Mouse (Mus musculus): ENCODE data around the gene Sppl2c. TPM values are rescaled to one million over a fixed set of nuclear protein-coding genes. Genes with fewer than 3 reads are reported as not detected.
A peak's percentile ranks its signal among the peaks of the same experiment; 100 is the strongest.

Gene Sppl2c
- polyA plus RNA-seq, 1 experiment from 2014 or later, result not detected

DNA sequence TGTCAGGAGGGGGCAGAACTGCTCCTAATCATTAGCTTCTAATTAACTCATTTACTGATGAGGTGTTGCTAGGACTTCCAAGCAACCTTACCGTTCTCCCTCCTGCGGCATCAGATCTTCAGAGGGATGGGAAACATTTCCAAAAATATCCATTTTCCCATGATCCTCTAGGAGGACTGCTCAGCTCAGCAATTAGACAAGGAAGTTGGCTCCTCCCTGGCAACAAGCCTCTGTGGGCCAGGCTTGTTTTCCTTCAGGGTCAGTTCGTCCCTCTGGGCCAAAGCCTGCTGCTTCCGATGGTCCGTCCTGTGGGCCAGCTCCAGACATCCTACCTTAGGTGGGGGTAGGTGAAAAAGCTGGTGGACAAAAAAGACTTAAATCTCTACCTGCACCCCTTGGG lies 25.0 kb upstream of the Sppl2c start:
- H3K36me3 ChIP-seq (ENCODE audit: control insufficient read depth, insufficient read depth), result no peaks in the 10 kb centered on the region
- ATAC-seq, result no peak
- TF ChIP-seq CTCF (IDR thresholded peaks at IDR 0.05; ENCODE audit: low read depth), result no peak
- no peak overlapping the region for H3K27ac ChIP-seq (ENCODE audit: low read depth, low read length)
- H3K4me3 ChIP-seq (ENCODE audit: low read depth, low read length), result no peak overlapping the region
- no peaks in the 10 kb centered on the region for H3K9me3 ChIP-seq (ENCODE audit: control insufficient read depth)
- no peaks in the 10 kb centered on the region for H3K4me1 ChIP-seq (replicated peaks; ENCODE audit: control insufficient read depth, insufficient read depth, low read length)
- no peak overlapping the region for H3K4me2 ChIP-seq (replicated peaks; ENCODE audit: low read depth)
- H3K27me3 ChIP-seq (replicated peaks; ENCODE audit: control insufficient read depth, insufficient read depth, low read length), result peaks cover 19% of the 10 kb centered on the region
- H3K9ac ChIP-seq (ENCODE audit: low read depth, low read length), result no peak overlapping the region
- 72% methylated on average over 5 of the region's 5 CpGs for WGBS

DNA sequence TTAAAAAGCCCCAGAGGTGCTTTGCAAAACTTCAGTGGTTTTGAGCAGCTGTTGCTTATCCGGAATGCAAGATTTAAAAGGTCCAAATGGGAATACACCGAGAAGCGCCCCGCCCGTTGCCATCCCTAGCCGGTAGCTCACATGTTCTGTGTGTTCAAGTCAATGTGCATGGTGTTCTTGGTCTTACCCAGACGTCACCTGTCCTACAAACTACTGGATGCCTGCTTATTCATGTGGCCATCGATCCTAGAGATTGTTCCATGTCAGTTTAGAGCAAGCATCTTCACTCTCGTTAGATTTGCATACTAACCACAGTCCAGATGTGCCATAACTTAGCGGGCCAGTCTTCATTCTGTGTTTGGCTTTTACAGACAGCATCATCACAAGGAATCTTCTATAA lies 21.9 kb upstream of the Sppl2c start:
- H3K4me1 ChIP-seq (replicated peaks; ENCODE audit: control insufficient read depth, insufficient read depth, low read length), result no peaks in the 10 kb centered on the region
- no peak for TF ChIP-seq CTCF (IDR thresholded peaks at IDR 0.05; ENCODE audit: low read depth)
- no peaks in the 10 kb centered on the region for H3K27me3 ChIP-seq (replicated peaks; ENCODE audit: control insufficient read depth, insufficient read depth, low read length)
- H3K36me3 ChIP-seq (ENCODE audit: control insufficient read depth, insufficient read depth), result no peaks in the 10 kb centered on the region
- 90% methylated on average over 10 of the region's 10 CpGs for WGBS
- H3K4me2 ChIP-seq (replicated peaks; ENCODE audit: low read depth), result no peak overlapping the region
- H3K9me3 ChIP-seq (ENCODE audit: control insufficient read depth), result no peaks in the 10 kb centered on the region
- ATAC-seq, result no peak
- H3K4me3 ChIP-seq (ENCODE audit: low read depth, low read length), result no peak overlapping the region
- H3K9ac ChIP-seq (ENCODE audit: low read depth, low read length), result no peak overlapping the region
- H3K27ac ChIP-seq (ENCODE audit: low read depth, low read length), result no peak overlapping the region

DNA sequence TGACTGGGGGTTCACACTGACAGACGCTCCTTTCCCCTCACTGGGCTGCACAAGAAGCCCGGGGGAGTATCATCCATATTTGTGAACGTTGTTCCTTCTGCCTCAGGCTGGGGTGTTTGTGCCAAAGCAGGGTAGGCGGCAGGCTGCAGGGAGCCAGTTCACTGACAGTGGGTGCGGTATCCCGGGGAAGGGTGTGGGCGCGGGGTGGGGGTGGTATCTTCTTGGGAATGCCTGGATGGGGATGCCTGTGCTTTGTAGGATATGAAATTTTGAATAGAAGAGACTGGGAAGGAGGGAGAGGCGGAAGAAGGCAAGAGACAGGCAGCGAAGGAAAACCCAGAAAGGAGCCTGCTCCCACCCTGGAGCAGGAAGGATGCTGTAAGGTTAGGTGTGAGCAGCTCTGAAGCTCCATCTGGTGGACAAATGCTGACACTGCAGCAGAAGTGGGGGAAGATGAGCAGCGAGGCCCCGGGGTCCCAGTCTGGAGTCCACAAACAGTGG lies 14.8 kb upstream of the Sppl2c start:
- 36% methylated on average over 12 of the region's 12 CpGs for WGBS
- no peak for ATAC-seq
- no peaks in the 10 kb centered on the region for H3K36me3 ChIP-seq (ENCODE audit: control insufficient read depth, insufficient read depth)

GRCm38 (mm10) chr11:104178893-104179292 lies 7.2 kb upstream of the Sppl2c start:
- no peaks in the 10 kb centered on the region for H3K27me3 ChIP-seq (replicated peaks; ENCODE audit: control insufficient read depth, insufficient read depth, low read length)
- no peak overlapping the region for H3K4me3 ChIP-seq (ENCODE audit: low read depth, low read length)
- 32% methylated on average over 7 of the region's 7 CpGs for WGBS
- no peaks in the 10 kb centered on the region for H3K9me3 ChIP-seq (ENCODE audit: control insufficient read depth)
- no peak for TF ChIP-seq CTCF (IDR thresholded peaks at IDR 0.05; ENCODE audit: low read depth)
- ATAC-seq, result no peak
- H3K4me2 ChIP-seq (replicated peaks; ENCODE audit: low read depth), result no peak overlapping the region
- no peak overlapping the region for H3K9ac ChIP-seq (ENCODE audit: low read depth, low read length)
- no peaks in the 10 kb centered on the region for H3K36me3 ChIP-seq (ENCODE audit: control insufficient read depth, insufficient read depth)
- no peaks in the 10 kb centered on the region for H3K4me1 ChIP-seq (replicated peaks; ENCODE audit: control insufficient read depth, insufficient read depth, low read length)
- no peak overlapping the region for H3K27ac ChIP-seq (ENCODE audit: low read depth, low read length)

More for the DNA sequence above, 14.8 kb upstream of the Sppl2c start:
- peak; percentile 90 for TF ChIP-seq CTCF (IDR thresholded peaks at IDR 0.05; ENCODE audit: low read depth)
- Histone ChIP-seq H3K4me2 (replicated peaks; ENCODE audit: low read depth) (no peak overlapping the region), H3K4me1 (replicated peaks; ENCODE audit: control insufficient read depth, insufficient read depth, low read length) (no peaks in the 10 kb centered on the region), H3K4me3 (ENCODE audit: low read depth, low read length) (no peak overlapping the region), H3K9me3 (ENCODE audit: control insufficient read depth) (no peaks in the 10 kb centered on the region), H3K27ac (ENCODE audit: low read depth, low read length) (no peak overlapping the region), H3K9ac (ENCODE audit: low read depth, low read length) (no peak overlapping the region), H3K27me3 (replicated peaks; ENCODE audit: control insufficient read depth, insufficient read depth, low read length) (no peaks in the 10 kb centered on the region)

DNA sequence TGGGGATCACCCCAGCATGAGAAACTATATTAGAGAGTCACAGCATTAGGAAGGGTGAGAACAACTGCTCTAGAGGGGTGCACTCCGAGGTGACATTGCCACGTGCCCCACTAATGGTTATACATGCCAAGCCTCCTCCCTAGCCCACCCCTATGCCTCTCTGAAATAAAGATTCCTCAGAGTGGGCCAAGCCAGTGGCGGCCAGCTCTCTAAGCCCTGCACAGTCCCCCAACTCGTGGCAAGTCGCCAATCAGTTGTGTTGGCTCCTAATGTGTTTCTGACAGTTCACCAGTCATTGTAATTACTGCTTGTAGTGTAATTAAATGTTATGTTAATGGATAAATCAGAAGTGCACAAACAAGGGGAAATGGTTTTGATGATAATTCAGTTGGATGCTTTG lies 6.3 kb upstream of the Sppl2c start:
- no peak overlapping the region for H3K4me3 ChIP-seq (ENCODE audit: low read depth, low read length)
- H3K27ac ChIP-seq (ENCODE audit: low read depth, low read length), result no peak overlapping the region
- no peak overlapping the region for H3K9ac ChIP-seq (ENCODE audit: low read depth, low read length)
- no peak for ATAC-seq
- no peaks in the 10 kb centered on the region for H3K4me1 ChIP-seq (replicated peaks; ENCODE audit: control insufficient read depth, insufficient read depth, low read length)
- H3K9me3 ChIP-seq (ENCODE audit: control insufficient read depth), result no peaks in the 10 kb centered on the region
- no peaks in the 10 kb centered on the region for H3K27me3 ChIP-seq (replicated peaks; ENCODE audit: control insufficient read depth, insufficient read depth, low read length)
- WGBS, result 71% methylated on average over 5 of the region's 5 CpGs
- H3K4me2 ChIP-seq (replicated peaks; ENCODE audit: low read depth), result no peak overlapping the region
- TF ChIP-seq CTCF (IDR thresholded peaks at IDR 0.05; ENCODE audit: low read depth), result no peak
- no peaks in the 10 kb centered on the region for H3K36me3 ChIP-seq (ENCODE audit: control insufficient read depth, insufficient read depth)

- H3K27me3 ChIP-seq (replicated peaks; ENCODE audit: control insufficient read depth, insufficient read depth, low read length), result no peaks in the 10 kb centered on the region
- WGBS, result 71% methylated on average over 3 of the region's 3 CpGs
- no peaks in the 10 kb centered on the region for H3K9me3 ChIP-seq (ENCODE audit: control insufficient read depth)
- H3K36me3 ChIP-seq (ENCODE audit: control insufficient read depth, insufficient read depth), result no peaks in the 10 kb centered on the region
- no peak for ATAC-seq
- no peak overlapping the region for H3K4me2 ChIP-seq (replicated peaks; ENCODE audit: low read depth)
- no peak overlapping the region for H3K4me3 ChIP-seq (ENCODE audit: low read depth, low read length)
- no peaks in the 10 kb centered on the region for H3K4me1 ChIP-seq (replicated peaks; ENCODE audit: control insufficient read depth, insufficient read depth, low read length)
- no peak overlapping the region for H3K9ac ChIP-seq (ENCODE audit: low read depth, low read length)
- no peak for TF ChIP-seq CTCF (IDR thresholded peaks at IDR 0.05; ENCODE audit: low read depth)
- H3K27ac ChIP-seq (ENCODE audit: low read depth, low read length), result no peak overlapping the region
These were observed 4.0 kb upstream of the Sppl2c start for GRCm38 (mm10) chr11:104182141-104182540.

GRCm38 (mm10) chr11:104186837-104187150 lies 667 bp downstream of the Sppl2c start:
- Histone ChIP-seq H3K9ac (ENCODE audit: low read depth, low read length) (no peak overlapping the region), H3K4me2 (replicated peaks; ENCODE audit: low read depth) (no peak overlapping the region)
- 90% methylated on average over 9 of the region's 9 CpGs for WGBS

More at GRCm38 (mm10) chr11:104186837-104187150, 667 bp downstream of the Sppl2c start:
- H3K27me3 ChIP-seq (replicated peaks; ENCODE audit: control insufficient read depth, insufficient read depth, low read length), result no peaks in the 10 kb centered on the region
- H3K4me1 ChIP-seq (replicated peaks; ENCODE audit: control insufficient read depth, insufficient read depth, low read length), result no peaks in the 10 kb centered on the region
- H3K27ac ChIP-seq (ENCODE audit: low read depth, low read length), result no peak overlapping the region
- no peaks in the 10 kb centered on the region for H3K9me3 ChIP-seq (ENCODE audit: control insufficient read depth)
- H3K4me3 ChIP-seq (ENCODE audit: low read depth, low read length), result no peak overlapping the region
- no peaks in the 10 kb centered on the region for H3K36me3 ChIP-seq (ENCODE audit: control insufficient read depth, insufficient read depth)
- no peak for TF ChIP-seq CTCF (IDR thresholded peaks at IDR 0.05; ENCODE audit: low read depth)
- ATAC-seq, result no peak
